Mouse (Mus musculus) neural tube, embryonic 10.5 days (tissue): Measurements from ENCODE around the gene Themis2.

ENCODE experiments used
- DNase-seq: peaks from one replicate; pipeline ENCODE4 v3.0.0-alpha.2; 2017; ENCODE audit warnings: low spot score; ENCODE audit errors: extremely low spot score

Themis2 gene

DNA sequence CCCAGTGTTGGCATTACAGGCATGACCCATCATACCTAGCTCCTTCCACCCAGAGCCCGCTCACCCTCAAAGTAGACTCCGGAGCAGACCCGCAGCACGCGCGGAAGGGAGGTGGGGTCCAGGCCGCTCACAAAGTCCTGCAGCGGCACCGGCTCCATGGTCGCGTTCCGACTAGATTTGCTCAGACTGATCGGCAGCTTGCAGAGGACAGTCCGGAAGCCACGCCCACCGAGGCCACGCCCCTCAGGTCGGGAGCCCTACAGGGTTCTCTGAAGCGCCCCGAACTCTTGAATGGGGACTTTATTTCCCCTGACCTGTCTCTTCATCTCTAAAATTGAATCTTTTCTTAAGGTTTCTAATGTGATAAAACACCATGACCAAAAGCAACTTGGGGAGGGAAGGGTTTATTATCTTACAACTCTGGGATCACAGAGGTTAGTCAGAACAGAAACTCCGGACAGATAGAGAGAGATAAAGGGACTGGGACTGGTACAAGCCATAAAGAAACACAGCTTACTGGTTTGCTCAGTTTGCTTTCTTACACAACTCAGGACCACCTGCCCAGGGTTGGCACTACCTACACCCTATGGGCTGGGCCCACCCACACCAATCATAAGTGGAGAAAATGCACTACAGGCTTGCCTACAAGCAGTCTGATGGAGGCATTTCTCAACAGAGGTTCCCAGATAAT, at the start of gene Themis2:
Themis2 (minus strand) TSS at position 192 of the 691 bp plus-strand sequence.
- DNase-seq, result peak; percentile 67

DNA sequence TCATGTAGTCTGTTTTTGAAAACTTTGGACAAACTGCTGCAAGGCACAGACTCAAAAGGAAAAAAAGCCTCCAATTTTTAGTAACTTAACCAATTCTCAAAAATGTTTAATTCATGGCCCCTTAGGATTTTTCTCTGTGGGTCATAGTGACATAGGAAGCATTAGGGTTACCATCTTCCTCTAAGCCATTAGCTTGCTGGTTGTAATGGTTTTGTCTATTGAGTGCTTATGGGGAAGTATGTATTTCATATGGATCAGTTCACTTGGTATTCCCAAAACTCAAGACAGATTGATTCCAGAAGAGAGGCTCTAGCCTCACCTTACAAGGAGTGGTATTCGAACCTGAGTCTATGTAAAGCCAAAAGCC, 47.5 kb upstream of the Themis2 start:
- DNase-seq, result no peak

DNA sequence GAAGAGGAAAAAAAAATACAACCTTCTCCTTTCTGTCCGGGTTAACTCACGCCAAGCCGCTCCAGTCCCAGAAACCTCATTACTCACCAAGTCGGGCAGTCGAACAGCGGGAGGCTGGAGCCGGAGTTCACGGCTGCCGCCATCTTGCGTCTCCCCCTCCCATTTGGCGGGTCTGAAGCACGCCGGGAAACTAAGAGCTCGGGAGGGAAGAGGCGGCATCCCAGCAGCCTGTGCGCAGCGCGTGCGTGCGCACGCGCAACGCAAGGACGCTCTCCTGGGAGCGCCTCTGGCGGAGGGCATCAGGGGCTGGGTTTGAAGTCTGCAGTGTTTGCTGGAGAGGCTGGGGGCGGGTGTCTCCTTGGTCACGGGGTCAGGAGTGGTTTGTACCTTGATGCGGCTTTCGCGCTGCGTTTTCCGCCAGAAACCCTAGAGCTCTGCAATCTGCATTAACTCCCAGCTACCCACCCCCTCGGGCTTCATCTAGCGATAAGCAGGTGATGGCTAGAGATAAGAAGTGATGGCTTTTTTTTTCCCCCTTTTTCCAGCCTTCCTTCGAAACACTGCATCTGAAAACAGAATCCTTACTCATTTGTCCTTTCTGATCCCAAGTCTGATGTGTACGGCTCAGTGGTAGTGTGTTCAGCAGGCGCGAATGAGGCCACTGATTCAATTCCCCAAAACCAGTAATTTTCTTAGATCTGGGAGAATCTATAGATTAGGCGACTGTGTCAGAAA, 47.0 kb upstream of the Themis2 start, which contains the start of gene Ppp1r8:
Ppp1r8 (minus strand) TSS at position 200 of the 735 bp plus-strand sequence.
- peak; percentile 91 for DNase-seq

DNA sequence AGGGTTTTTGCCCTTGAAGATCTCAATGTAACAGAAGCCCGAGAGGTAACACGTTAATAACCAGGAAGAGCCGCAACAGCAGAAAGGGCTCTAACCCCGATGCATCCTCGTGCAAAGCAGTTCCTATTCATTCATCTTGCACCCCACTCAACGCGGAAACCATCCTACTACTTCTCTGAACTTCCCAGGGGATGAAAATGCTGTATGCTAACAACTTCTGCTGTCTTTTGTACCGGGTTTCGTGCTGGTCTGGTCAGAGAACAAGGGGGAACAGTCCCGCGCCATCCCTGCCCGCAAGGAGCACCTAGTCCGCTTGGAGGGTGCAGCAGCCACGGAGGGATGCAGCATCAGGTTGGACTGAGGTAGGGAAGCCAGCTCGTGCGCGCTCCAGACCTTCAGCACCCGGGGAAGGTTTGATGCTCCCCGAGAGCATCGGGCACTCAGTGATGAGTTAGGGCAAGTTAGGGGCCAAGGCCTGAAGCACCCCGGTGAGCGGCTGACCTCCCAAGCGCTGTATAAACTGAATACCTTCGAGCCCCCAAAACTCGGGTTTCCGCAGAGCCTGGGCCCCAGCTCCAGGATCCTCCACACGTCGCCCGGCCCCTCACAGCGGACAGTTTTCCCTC, 46.2 kb upstream of the Themis2 start:
- peak; percentile 57 for DNase-seq

DNA sequence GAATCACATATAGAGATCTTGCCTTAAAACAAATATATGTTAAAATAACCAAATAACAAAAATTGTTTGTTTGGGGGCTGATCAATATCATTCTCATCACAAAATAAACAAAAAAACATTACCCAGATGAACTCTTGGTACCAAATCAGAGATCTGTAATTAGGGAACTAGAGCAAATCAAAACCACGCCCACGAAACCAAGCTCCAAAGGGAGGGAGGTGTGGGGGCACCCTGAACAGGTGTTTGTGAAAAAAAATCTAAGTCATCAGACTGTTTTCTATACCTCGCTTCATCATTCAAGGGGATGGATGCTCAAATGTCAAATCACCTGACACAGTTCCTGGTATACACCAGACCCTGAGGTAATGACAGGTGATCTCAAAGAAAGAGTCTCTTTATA, 45.3 kb upstream of the Themis2 start:
- no peak for DNase-seq

DNA sequence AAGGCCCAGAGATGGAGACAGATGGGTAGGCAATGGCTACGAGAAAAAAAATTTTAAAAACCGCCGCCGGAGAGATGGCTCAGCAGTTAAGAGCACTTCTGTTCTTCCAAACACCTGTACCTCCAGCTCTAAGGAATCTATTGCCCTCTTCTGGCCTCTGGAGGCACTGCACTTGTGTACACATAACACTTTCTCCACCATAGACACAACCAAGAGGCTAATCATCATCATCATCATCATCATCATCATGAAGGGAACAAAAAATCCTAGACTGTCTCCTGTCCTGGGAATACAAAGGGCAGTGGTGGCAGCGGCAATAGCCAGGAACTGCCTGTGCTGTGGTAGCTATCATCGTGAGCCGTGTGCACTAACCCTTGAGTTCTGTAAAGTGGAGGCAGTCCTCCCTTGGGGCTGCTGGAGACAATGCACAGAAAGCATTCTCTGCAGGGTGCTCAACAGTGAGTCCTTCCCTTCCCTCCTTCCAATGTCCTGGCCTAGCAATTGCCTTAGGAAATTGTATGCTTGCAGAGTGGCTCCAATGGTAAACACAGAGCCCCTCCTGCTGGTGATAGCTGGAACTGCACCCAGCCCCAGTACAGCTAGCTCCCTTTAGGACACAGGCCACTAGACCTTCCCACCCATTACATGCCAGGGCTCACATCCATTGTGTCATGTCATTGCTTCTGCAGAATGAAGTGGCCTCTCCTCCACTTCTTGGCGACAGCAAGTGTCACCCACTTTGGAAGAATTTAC, 27.6 kb upstream of the Themis2 start:
- peak; percentile 74 for DNase-seq

DNA sequence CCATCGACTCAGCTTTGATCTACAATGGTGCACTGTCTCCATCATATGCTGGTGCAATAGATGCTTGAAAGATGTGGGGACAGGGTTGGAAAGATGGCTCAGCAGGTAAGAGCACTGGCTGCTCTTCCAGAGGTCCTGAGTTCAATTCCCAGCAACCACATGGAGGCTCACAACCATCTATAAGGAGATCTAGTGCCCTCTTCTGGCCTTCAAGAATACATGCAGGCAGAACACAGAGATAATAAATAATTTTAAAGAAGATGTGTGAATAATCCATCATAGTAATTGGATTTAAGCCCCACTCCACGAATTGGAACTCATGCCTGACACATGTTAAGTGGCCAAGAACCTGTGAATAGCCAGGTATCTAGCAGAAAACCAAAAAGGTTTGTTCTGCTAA, 22.3 kb upstream of the Themis2 start:
- DNase-seq, result no peak

DNA sequence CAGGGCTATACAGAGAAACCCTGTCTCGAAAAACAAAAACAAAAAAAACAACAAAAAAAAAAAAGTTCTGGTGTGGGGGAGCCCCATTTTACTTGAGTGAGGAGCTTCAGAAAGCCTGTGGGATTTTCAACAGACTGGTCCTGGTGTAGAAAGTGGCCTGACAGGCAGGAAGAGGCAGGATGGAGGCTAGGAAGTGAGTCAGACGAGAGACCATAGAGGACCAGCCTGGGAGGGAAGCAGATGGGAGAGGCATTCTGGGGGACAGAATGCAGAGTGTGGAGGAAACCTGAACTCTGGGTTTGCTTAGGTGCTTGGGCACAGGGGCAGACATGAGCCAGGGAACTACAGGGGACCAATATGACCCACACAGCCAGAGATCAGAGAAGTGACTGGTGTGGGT, 20.7 kb upstream of the Themis2 start:
- DNase-seq, result no peak

DNA sequence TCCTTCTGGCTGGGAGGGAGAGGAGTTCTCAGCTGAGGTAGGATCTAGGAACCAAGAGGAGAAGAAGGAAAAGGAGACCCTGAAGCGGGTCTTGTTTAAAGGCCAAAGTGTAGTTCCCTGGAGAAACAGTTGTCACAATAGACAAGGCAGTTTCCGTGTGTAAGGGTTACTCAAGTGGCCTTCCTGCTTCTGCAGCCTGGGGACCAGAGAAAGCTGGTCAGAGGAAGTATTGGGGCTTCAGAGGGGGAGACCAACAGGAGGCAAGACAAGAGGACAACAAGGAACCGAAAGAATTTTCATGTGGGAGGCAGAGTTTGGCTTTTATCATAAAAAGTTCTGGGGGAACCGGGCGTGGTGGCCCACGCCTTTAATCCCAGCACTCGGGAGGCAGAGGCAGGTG, 20.2 kb upstream of the Themis2 start:
- no peak for DNase-seq

DNA sequence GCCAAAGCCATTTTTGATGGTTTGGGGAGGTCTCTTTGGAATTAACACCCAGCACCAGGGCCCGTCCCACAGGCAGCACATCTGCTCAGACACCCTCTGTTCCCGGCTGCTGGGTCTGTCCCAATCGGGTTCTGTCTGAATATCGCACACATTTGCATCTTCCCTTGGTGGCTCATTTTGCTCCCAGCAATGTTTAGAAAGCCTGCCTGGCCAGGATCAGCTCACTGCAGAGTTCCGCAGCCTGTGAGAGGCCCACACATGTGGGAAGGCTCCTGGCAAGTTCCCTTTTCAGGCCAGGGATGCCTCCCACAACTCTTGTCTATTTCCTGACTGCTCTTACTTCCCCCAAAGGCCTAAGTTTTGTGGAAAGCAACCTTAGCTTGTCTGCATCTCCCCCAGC, 13.4 kb upstream of the Themis2 start:
- DNase-seq, result no peak

DNA sequence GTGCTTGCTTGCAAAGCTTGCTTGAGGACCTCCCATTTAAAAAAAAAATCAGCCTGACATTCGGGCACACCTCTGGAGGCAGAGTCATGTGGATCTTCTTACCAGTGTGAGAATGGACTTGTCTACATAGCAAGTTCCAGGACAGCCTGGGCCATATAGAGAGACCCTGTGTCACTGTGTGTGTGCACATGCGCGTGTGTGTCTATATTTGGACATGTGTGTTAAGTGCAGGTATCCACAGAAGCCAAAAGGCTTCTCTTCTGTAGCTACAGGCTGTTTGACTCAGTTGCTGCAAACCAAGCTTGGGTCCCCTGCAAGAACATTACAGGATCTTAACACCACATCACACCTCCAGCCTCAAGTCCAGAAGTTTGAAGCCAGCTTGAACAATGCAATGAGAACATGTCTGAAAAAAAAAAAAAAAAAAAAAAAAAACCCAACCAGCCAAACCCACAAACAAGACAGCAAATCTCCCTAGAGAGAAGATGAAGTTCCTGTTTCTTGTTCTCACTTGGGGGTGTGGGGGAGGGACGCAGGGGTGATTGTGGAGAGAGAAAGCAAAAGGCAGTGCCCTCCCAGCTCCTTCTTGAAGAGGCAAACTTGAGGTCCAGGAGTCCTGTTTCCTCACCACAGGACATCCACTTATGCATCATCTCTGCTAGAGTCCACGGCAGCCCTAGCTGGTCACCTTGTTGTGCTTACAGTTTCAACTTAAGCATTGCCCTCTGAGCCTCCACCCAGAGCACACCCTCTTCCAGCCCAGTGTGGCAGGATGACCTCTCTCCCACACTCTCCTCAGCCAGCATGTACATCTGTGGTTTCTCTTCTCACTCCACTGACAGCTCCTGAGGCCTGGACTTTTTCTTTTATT, 11.8 kb upstream of the Themis2 start:
- no peak for DNase-seq

DNA sequence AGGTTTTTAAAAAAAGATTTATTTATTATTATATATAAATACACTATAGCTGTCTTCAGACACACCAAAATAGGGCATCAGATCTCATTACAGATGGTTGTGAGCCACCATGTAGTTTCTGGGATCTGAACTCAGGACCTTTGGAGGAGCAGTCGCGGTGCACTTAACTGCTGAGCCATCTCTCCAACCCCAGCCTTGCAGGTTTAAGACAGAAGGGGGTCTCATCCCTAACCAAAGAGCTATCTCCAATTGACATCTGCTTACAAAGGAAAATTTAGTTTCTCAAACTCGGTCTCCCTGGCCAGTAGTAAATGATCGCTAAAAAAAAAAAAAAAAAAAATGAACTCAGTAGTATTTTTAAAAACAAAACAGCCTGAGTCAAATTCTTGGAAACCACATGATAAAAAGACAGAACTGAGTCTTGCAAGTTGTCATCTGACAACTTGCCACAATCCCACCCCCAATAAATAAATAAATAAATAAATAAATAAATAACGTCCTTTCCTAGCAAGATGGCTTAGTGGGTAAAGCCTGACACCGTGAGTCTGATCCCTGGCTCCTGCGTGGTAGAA, 10.5 kb upstream of the Themis2 start:
- no peak for DNase-seq

DNA sequence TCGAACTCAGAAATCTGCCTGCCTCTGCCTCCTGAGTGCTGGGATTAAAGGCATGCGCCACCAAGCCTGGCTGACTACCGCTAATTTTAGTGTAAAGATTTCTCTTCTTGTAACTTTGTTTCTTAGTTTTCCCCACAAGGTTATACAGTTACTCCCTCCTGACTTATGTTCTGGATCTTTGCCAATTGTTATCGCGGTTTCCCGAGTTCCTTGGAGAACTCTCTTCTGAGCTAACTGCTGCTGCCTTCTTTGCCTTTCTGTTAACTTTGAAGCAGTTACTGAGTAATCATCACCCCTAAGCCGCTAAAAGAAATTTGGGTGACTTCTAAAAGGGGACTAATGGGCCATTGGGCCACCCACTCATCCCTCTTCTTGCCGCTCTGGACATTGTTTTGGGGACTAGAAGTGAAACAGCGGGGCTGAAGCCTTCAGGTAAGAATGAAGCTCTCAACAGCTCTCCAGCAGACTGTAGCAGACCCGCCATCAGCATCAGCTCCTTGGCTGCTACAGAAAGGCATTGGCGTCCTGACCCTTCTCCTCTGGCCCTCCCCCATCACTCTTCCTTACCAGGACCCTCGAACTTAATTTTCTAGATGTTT, 9.5 kb upstream of the Themis2 start:
- no peak for DNase-seq

DNA sequence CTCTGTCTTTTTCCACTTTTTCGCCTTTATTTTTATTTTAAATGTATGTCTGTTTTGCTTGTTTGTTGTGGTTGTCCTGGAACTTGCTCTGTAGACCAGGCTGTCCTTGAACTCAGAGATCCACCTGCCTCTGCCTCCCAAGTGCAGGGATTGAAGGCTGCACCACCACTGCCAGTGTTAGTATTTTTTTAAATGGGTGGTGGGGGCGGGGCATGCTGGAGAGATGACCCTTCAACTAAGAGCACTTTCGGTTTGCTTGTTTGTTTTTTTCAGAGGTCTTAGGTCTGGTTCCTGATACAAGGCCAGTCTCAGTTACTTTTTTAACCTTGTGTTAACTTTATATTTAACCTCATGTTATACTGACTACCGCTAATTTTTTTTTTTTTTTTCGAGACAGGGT, 9.0 kb upstream of the Themis2 start:
- no peak for DNase-seq

DNA sequence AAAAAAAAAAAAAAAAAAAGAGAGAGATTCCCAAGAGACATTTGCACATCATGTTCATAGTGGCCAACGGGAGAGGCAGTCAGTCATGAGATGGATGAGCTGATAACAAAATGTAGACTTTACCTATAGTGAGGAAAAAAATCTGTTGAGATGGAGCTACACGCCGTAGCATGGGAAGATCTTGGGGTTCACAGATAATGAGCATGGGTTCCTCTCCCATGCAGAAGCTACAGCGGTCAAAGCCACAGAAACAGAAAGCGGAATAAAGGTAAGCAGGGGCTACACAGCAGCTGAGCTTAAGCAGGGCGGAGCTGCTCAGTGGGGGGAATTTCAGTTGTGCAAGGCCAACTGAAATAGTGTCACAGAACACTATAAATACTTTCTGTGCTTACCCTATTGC, 8.1 kb upstream of the Themis2 start:
- DNase-seq, result no peak

DNA sequence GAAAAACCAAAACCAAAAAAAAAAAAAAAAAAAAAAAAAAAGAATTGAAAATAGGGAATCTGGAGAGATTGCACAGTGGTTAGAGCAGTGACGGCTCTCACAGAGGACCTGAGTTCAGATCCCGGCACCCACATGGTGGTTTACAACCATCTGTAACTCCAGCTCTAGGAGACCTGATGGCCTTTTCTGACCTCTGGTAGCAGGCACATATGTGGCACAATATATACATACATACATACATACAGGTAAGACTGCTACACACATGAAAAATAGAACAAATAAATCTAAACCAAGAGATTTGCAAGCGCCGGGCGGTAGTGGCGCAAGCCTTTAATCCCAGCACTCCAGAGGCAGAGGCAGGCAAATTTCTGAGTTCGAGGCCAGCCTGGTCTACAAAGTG, 7.7 kb upstream of the Themis2 start:
- no peak for DNase-seq

DNA sequence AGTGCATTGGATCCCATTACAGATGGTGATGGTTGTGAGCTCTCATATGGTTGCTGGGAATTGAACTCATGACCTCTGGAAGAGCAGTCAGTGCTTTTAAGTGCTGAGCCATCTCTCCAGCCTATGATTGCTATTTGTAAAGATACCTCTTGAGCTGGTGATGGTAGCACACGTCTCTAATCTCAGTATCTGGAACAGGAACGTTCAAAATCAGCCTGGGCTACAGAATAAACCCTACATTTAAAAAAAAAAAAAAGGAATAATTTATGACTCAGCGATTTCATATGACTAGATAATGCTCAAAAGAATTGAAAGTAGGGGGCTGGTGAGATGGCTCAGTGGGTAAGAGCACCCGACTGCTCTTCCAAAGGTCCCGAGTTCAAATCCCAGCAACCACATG, 7.0 kb upstream of the Themis2 start:
- DNase-seq, result no peak

DNA sequence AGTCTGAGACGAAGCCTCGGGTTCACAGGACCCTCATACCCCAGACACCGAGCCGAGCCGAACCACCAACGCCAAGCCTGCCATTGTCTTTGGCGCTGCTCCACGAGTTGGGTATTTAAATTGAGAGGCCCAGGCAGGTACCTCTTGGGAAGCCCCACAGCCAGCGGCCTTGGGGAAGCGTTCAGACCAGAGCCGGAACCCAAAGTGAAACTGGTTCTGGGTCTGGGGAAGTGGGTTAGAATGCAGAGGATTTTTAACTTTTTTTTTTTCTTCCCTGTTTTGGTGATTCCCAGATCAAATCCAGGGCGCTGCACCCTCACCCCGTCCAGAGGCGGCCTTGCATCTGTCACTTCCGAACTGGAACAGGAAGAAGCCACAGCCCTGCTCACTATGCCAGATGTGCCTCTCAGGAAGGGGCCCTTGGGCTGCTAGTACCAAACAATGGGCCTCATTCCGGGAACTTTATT, 6.0 kb upstream of the Themis2 start:
- no peak for DNase-seq

DNA sequence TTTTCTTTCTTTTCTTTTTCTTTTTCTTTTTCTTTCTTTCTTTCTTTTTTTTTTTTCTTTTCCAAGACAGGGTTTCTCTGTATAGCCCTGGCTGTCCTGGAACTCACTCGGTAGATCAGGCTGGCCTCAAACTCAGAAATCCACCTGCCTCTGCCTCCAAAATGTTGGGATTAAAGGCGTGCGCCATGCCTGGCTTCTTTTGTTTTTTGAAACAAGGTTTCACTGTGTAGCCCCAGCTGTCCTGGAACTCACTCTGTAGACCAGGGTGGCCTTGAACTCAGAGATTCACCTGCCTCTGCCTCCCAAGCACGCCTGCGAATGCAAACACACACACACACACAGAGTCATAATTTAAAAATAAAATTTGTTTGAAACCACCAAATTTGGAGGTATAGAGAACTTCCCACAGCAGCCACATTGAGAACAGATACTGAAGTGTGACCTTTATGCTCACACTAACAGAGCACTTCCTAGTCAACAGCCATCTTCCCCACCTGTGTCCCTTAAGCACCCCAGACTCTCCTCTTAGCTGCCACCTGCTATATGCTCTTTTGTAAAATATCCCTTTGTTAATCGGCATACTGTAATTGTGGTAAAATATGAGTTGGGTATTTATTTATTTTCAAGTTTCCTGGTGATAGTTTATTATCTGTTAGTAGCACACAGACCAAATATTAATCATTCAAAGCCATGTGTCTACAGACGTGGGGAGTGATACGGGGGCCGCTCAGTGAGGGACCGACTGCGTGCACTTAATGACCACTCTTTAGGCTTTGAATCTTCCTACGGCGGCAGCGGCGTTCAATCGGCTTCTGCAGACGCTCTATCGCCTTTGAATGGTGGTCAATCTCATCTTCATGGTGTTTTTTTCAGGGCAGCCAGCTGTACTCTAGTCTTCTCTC, 5.2 kb upstream of the Themis2 start:
- DNase-seq, result no peak
